Comparison of ENCODE assay signal across 23 mouse cellular contexts in the genomic region with DNA sequence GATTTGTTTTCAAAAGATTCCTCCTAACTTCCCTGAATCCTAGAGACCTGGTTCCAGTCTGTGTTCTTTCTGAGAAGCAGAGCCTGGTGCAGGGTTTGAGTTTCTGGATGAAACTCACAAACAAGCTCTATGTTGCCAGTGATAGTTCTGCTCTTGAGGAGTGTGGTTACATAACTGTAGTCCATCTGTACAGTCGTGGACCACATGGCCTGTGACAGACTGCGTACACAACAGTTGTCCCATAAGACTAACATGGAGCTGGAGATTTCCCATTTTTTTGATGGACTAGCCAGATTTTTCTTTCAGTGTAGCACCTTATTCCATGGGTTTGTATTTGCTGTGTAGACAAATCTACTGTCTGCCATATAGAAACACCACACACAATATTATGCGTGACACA.
"Had no signal": no experiment of that assay in that cellular context is flagged by ENCODE, and none has a peak within 500 bp of the region (broad histone marks: within the 10 kb centered on the region; RNA-seq: fewer than 3 reads in every experiment).

No protein-coding gene starts in this region.

- ATAC-seq: liver, postnatal 0 days had no signal

- H3K4me1 ChIP-seq: kidney, embryonic 15.5 days; limb, embryonic 12.5 days; limb, embryonic 15.5 days; megakaryocyte, embryonic 14.5 days; stomach, embryonic 15.5 days had no signal

- H3K4me2 ChIP-seq: kidney, embryonic 15.5 days; limb, embryonic 12.5 days; limb, embryonic 15.5 days; liver, embryonic 11.5 days; lung, embryonic 15.5 days; midbrain, embryonic 11.5 days; neural tube, embryonic 12.5 days; neural tube, embryonic 15.5 days; stomach, embryonic 15.5 days had no signal

- H3K9me3 ChIP-seq: kidney, embryonic 15.5 days; limb, embryonic 15.5 days; lung, embryonic 15.5 days; megakaryocyte, embryonic 14.5 days; neural tube, embryonic 15.5 days; stomach, embryonic 15.5 days had no signal

- H3K9ac ChIP-seq: kidney, embryonic 15.5 days; limb, embryonic 12.5 days; limb, embryonic 15.5 days; liver, embryonic 14.5 days; liver, postnatal 0 days; lung, embryonic 15.5 days; neural tube, embryonic 12.5 days; neural tube, embryonic 15.5 days; stomach, embryonic 15.5 days had no signal

- H3K27me3 ChIP-seq: kidney, embryonic 15.5 days; limb, embryonic 12.5 days; limb, embryonic 15.5 days; lung, embryonic 15.5 days; neural tube, embryonic 12.5 days; neural tube, embryonic 15.5 days; stomach, embryonic 15.5 days had no signal

- H3K27ac ChIP-seq: kidney, embryonic 15.5 days; limb, embryonic 12.5 days; limb, embryonic 15.5 days; liver, embryonic 14.5 days; lung, embryonic 15.5 days; neural tube, embryonic 12.5 days; neural tube, embryonic 15.5 days; stomach, embryonic 15.5 days had no signal

- H3K4me3 ChIP-seq: kidney, embryonic 15.5 days; limb, embryonic 12.5 days; limb, embryonic 15.5 days; lung, embryonic 15.5 days; megakaryocyte, embryonic 14.5 days; neural tube, embryonic 12.5 days; neural tube, embryonic 15.5 days; stomach, embryonic 15.5 days had no signal

- H3K36me3 ChIP-seq: kidney, embryonic 15.5 days; limb, embryonic 12.5 days; limb, embryonic 15.5 days; lung, embryonic 15.5 days; neural tube, embryonic 12.5 days; neural tube, embryonic 15.5 days; stomach, embryonic 15.5 days had no signal

- DNase-seq: kidney, adult 11 months; kidney, adult 8-10 months; kidney, postnatal 10 days; kidney, postnatal 36 days; left cerebral cortex, postnatal 4 days; liver, postnatal 0 days; lung, postnatal 36 days; midbrain, embryonic 14.5 days; right cerebral cortex, adult 18-20 months; right cerebral cortex, postnatal 14 days; right cerebral cortex, postnatal 4 days; thymus, postnatal 25 days had no signal
